Mouse (Mus musculus) spleen, adult 10 weeks (tissue): ENCODE results near the gene Olfr1352. TPM values are rescaled to one million over a fixed set of nuclear protein-coding genes. Genes with fewer than 3 reads are reported as not detected.

ENCODE experiments used
- polyA plus RNA-seq: library from polyadenylated mRNA; stranded (reverse); fragments of 350-450 nt; fragmentation: Illumina TruSeq; extraction: RNeasy Lipid Tissue Mini Kit (QIAGEN cat#74804); gene quantifications from one replicate; pipeline ENCODE4 v1.2.3, GENCODE M21; 2015; ENCODE audit warnings: low replicate concordance; ENCODE audit not compliant: insufficient read depth

Olfr1352 gene
- polyA plus RNA-seq: not detected

GRCm38 (mm10) chr10:78980750-78981149, at the start of gene Olfr1352:
Gene Olfr1352 (plus strand): TSS chr10:78981050.

GRCm38 (mm10) chr10:78950336-78950735, 30.5 kb upstream of the Olfr1352 start, which contains the start of gene Olfr8:
Gene Olfr8 (plus strand): TSS chr10:78950636.

GRCm38 (mm10) chr10:78963009-78963408, 17.8 kb upstream of the Olfr1352 start, which contains the start of gene Olfr1353:
Gene Olfr1353 (plus strand): TSS chr10:78963309.

GRCm38 (mm10) chr10:79012172-79012571, 31.3 kb downstream of the Olfr1352 start, which contains the start of gene Olfr1351:
Gene Olfr1351 (plus strand): TSS chr10:79012472.

GRCm38 (mm10) chr10:79028441-79028840, 47.6 kb downstream of the Olfr1352 start, which contains the start of gene Olfr57:
Gene Olfr57 (plus strand): TSS chr10:79028741.

Other genes with a start within 250 kb of the Olfr1352 start
- not detected for gene Ccdc105, start 228.0 kb upstream of the Olfr1352 start, polyA plus RNA-seq
- not detected for gene Slc1a6, start 200.6 kb upstream of the Olfr1352 start, polyA plus RNA-seq
- gene Olfr1356, start 128.9 kb upstream of the Olfr1352 start, polyA plus RNA-seq: not detected
- gene Olfr1355, start 105.5 kb upstream of the Olfr1352 start, polyA plus RNA-seq: not detected
- gene Olfr1354, start 67.9 kb upstream of the Olfr1352 start, polyA plus RNA-seq: not detected
- not detected for gene Olfr8, start 30.4 kb upstream of the Olfr1352 start, polyA plus RNA-seq
- gene Olfr1353, start 17.7 kb upstream of the Olfr1352 start, polyA plus RNA-seq: not detected
- not detected for gene Olfr1351, start 31.4 kb downstream of the Olfr1352 start, polyA plus RNA-seq
- gene Olfr57, start 47.7 kb downstream of the Olfr1352 start, polyA plus RNA-seq: not detected
- gene 2610008E11Rik, start 116.5 kb downstream of the Olfr1352 start, polyA plus RNA-seq: 28.6 TPM
- not detected for gene Vmn2r80, start 167.7 kb downstream of the Olfr1352 start, polyA plus RNA-seq